In genomic region chr11:94994208-94994814, GRCm38 (mm10) we compare ENCODE assay signal across 8 mouse cellular contexts. TPM values are rescaled to one million over a fixed set of nuclear protein-coding genes. Genes with fewer than 3 reads are reported as not detected.
A peak's percentile ranks its signal among the peaks of the same experiment; 100 is the strongest.
DNase-seq lines count a peak whose midpoint lies in the region; ATAC-seq lines count a peak whose summit lies in the region.

No protein-coding gene starts in this region.

- peaks cover 45% of the 10 kb centered on the region for H3K36me3 ChIP-seq in heart, embryonic 13.5 days
- H3K36me3 ChIP-seq in liver, embryonic 13.5 days: peaks cover 40% of the 10 kb centered on the region
- H3K36me3 ChIP-seq in stomach, embryonic 15.5 days: peaks cover 23% of the 10 kb centered on the region

- H3K4me1 ChIP-seq in heart, embryonic 13.5 days: peaks cover 73% of the 10 kb centered on the region
- H3K4me1 ChIP-seq in liver, embryonic 13.5 days (replicated peaks): peaks cover 88% of the 10 kb centered on the region
- H3K4me1 ChIP-seq in stomach, embryonic 15.5 days: peaks cover 61% of the 10 kb centered on the region

- DNase-seq in heart, adult 11 months: peak; percentile 97
- DNase-seq in heart, adult 8-10 months (ENCODE audit: low spot score): no peak
- peak; percentile 26 for DNase-seq in adrenal gland, adult 8-10 months
- DNase-seq in liver, embryonic 13.5 days: no peak
- DNase-seq in layer of hippocampus, adult 18-20 months (ENCODE audit: low spot score in 2 of 2): no peak
- DNase-seq in testis, postnatal 10 days (ENCODE audit: low spot score): no peak

- peak overlapping the region; percentile 100 for H3K4me2 ChIP-seq in heart, embryonic 13.5 days
- H3K4me2 ChIP-seq in liver, embryonic 13.5 days: peak overlapping the region; percentile 97
- H3K4me2 ChIP-seq in stomach, embryonic 15.5 days: peak overlapping the region; percentile 92

- H3K9ac ChIP-seq in heart, embryonic 13.5 days: peak overlapping the region; percentile 98
- H3K9ac ChIP-seq in liver, embryonic 13.5 days: peak overlapping the region; percentile 98
- no peak overlapping the region for H3K9ac ChIP-seq in stomach, embryonic 15.5 days

- no peaks in the 10 kb centered on the region for H3K27me3 ChIP-seq in heart, embryonic 13.5 days (replicated peaks)
- no peaks in the 10 kb centered on the region for H3K27me3 ChIP-seq in liver, embryonic 13.5 days
- H3K27me3 ChIP-seq in stomach, embryonic 15.5 days (replicated peaks): no peaks in the 10 kb centered on the region

- no peak for ATAC-seq in heart, embryonic 13.5 days (ENCODE audit: extremely low read depth, insufficient number of reproducible peaks, low FRiP score, low TSS enrichment)
- ATAC-seq in liver, embryonic 13.5 days (ENCODE audit: low read depth): no peak
- ATAC-seq in stomach, embryonic 15.5 days (ENCODE audit: insufficient read depth, low FRiP score, low read depth): no peak

- 24% methylated on average over 10 of the region's 10 CpGs for WGBS in heart, embryonic 13.5 days
- 23% methylated on average over 10 of the region's 10 CpGs for WGBS in liver, embryonic 13.5 days (ENCODE audit: insufficient replicate concordance)
- WGBS in stomach, embryonic 15.5 days: 40% methylated on average over 10 of the region's 10 CpGs

- no peaks in the 10 kb centered on the region for H3K9me3 ChIP-seq in heart, embryonic 13.5 days
- no peaks in the 10 kb centered on the region for H3K9me3 ChIP-seq in liver, embryonic 13.5 days (replicated peaks)
- no peaks in the 10 kb centered on the region for H3K9me3 ChIP-seq in stomach, embryonic 15.5 days

- H3K4me3 ChIP-seq in heart, embryonic 13.5 days: peak overlapping the region; percentile 94
- peak overlapping the region; percentile 92 for H3K4me3 ChIP-seq in liver, embryonic 13.5 days (replicated peaks)
- H3K4me3 ChIP-seq in stomach, embryonic 15.5 days (replicated peaks): peak overlapping the region; percentile 90

- peak overlapping the region; percentile 95 for H3K27ac ChIP-seq in heart, embryonic 13.5 days (replicated peaks)
- peak overlapping the region; percentile 91 for H3K27ac ChIP-seq in liver, embryonic 13.5 days
- no peak overlapping the region for H3K27ac ChIP-seq in stomach, embryonic 15.5 days

RNA-seq across cellular contexts. Expression of gene Ppp1r9b, which starts 3.5 kb away (rescaled TPM):
- total RNA-seq in heart, adult 8-10 months (2022): 10 to 100 TPM; 43.9 to 47.4 (median 45.6) TPM
- total RNA-seq in adrenal gland, adult 8-10 months (2022): 100 to 1,000 TPM; 116 to 149 (median 131) TPM
- polyA plus RNA-seq in heart, embryonic 13.5 days (2015; fragmentation: Nextera tagmentation; extraction: Ambion mirVana): 6.5 and 6.8 TPM in 2 replicates
- 10.0 and 10.6 TPM in 2 replicates for polyA plus RNA-seq in liver, embryonic 13.5 days (2015; fragmentation: Nextera tagmentation; extraction: Ambion mirVana)
- polyA plus RNA-seq in stomach, embryonic 15.5 days (2015; fragmentation: Nextera tagmentation; extraction: Ambion mirVana): 10.3 TPM in 2 replicates
- 1,000 to 10,000 TPM in 1 of 2 experiments, 100 to 1,000 TPM in 1; 993 to 1,036 TPM for total RNA-seq in layer of hippocampus, adult 18-20 months (2021)

RNA-seq across cellular contexts. Expression of gene Samd14, which starts 15.4 kb away (rescaled TPM):
- total RNA-seq in heart, adult 8-10 months (2022): 1 to 10 TPM in 2 of 4 experiments, under 1 TPM in 2; 0.72 to 1.1 (median 0.96) TPM
- 1 to 10 TPM; 3.9 to 9.1 (median 5.6) TPM for total RNA-seq in adrenal gland, adult 8-10 months (2022)
- 11.6 and 11.7 TPM in 2 replicates for polyA plus RNA-seq in heart, embryonic 13.5 days (2015; fragmentation: Nextera tagmentation; extraction: Ambion mirVana)
- 35.4 and 36.3 TPM in 2 replicates for polyA plus RNA-seq in liver, embryonic 13.5 days (2015; fragmentation: Nextera tagmentation; extraction: Ambion mirVana)
- 19.8 and 21.1 TPM in 2 replicates for polyA plus RNA-seq in stomach, embryonic 15.5 days (2015; fragmentation: Nextera tagmentation; extraction: Ambion mirVana)
- 10 to 100 TPM; 38.2 to 42.8 TPM for total RNA-seq in layer of hippocampus, adult 18-20 months (2021)

RNA-seq across cellular contexts. Expression of gene Sgca, which starts 18.2 kb away (rescaled TPM):
- 100 to 1,000 TPM; 202 to 221 (median 208) TPM for total RNA-seq in heart, adult 8-10 months (2022)
- not detected for total RNA-seq in adrenal gland, adult 8-10 months (2022)
- polyA plus RNA-seq in heart, embryonic 13.5 days (2015; fragmentation: Nextera tagmentation; extraction: Ambion mirVana): 27.0 and 29.2 TPM in 2 replicates
- polyA plus RNA-seq in liver, embryonic 13.5 days (2015; fragmentation: Nextera tagmentation; extraction: Ambion mirVana): 0.21 and 0.28 TPM in 2 replicates
- 0.17 and 0.27 TPM in 2 replicates for polyA plus RNA-seq in stomach, embryonic 15.5 days (2015; fragmentation: Nextera tagmentation; extraction: Ambion mirVana)
- total RNA-seq in layer of hippocampus, adult 18-20 months (2021): under 1 TPM in 1 of 2 experiments, not detected in 1; 0.27 TPM

RNA-seq across cellular contexts. Expression of gene Hils1, which starts 26.9 kb away (rescaled TPM):
- total RNA-seq in heart, adult 8-10 months (2022): not detected
- not detected for total RNA-seq in adrenal gland, adult 8-10 months (2022)
- polyA plus RNA-seq in heart, embryonic 13.5 days (2015; fragmentation: Nextera tagmentation; extraction: Ambion mirVana): 0.23 TPM in 1 of 2 replicates, not detected in the other
- not detected in 2 replicates for polyA plus RNA-seq in liver, embryonic 13.5 days (2015; fragmentation: Nextera tagmentation; extraction: Ambion mirVana)
- not detected in 2 replicates for polyA plus RNA-seq in stomach, embryonic 15.5 days (2015; fragmentation: Nextera tagmentation; extraction: Ambion mirVana)
- not detected for total RNA-seq in layer of hippocampus, adult 18-20 months (2021)

RNA-seq across cellular contexts. Expression of gene Pdk2, which starts 46.8 kb away (rescaled TPM):
- 100 to 1,000 TPM; 469 to 545 (median 504) TPM for total RNA-seq in heart, adult 8-10 months (2022)
- 10 to 100 TPM; 60.9 to 90.5 (median 76.0) TPM for total RNA-seq in adrenal gland, adult 8-10 months (2022)
- polyA plus RNA-seq in heart, embryonic 13.5 days (2015; fragmentation: Nextera tagmentation; extraction: Ambion mirVana): 77.9 and 81.1 TPM in 2 replicates
- polyA plus RNA-seq in liver, embryonic 13.5 days (2015; fragmentation: Nextera tagmentation; extraction: Ambion mirVana): 5.8 and 8.6 TPM in 2 replicates
- polyA plus RNA-seq in stomach, embryonic 15.5 days (2015; fragmentation: Nextera tagmentation; extraction: Ambion mirVana): 30.2 and 35.1 TPM in 2 replicates
- 100 to 1,000 TPM; 137 to 142 TPM for total RNA-seq in layer of hippocampus, adult 18-20 months (2021)

Comparison
In these comparisons a context has a peak if more than half of its experiments do, and no peak if none do; other contexts are left out.
1. DNase-seq: peak in heart, adult 11 months (single experiment) and adrenal gland, adult 8-10 months (single experiment); none in heart, adult 8-10 months (single experiment), liver, embryonic 13.5 days (single experiment), layer of hippocampus, adult 18-20 months (0 of 2) and testis, postnatal 10 days (single experiment).
2. RNA of gene Ppp1r9b, which starts 3.5 kb away (total RNA-seq): 993 to 1,036 TPM in layer of hippocampus, adult 18-20 months; 116 to 149 TPM in adrenal gland, adult 8-10 months and 43.9 to 47.4 TPM in heart, adult 8-10 months; every median in the first group is over 4 times any median in the second.
3. RNA of gene Sgca, which starts 18.2 kb away (total RNA-seq): 202 to 221 TPM in heart, adult 8-10 months; 0.27 TPM in layer of hippocampus, adult 18-20 months and not detected in adrenal gland, adult 8-10 months; every median in the first group is over 100 times any median in the second.
4. Peak in every context shown above with its lines, with median percentiles within 50 percentile points of each other: H3K4me2 ChIP-seq and H3K4me3 ChIP-seq.